Mouse (Mus musculus): ENCODE results near the gene Ift46. TPM values are rescaled to one million over a fixed set of nuclear protein-coding genes. Genes with fewer than 3 reads are reported as not detected.

The Ift46 gene
- polyA plus RNA-seq (2014; fragmentation: Illumina TruSeq; extraction: RNeasy Lipid Tissue Mini Kit (QIAGEN cat#74804); ENCODE audit: low read depth, low replicate concordance), result 95.7 TPM

GRCm38 (mm10) chr9:44767101-44768028, at the start of gene Ift46, which contains the start of gene Arcn1:
TSS of gene Ift46 (plus strand) at chr9:44767908.
TSS of gene Arcn1 (minus strand) at chr9:44767845.

GRCm38 (mm10) chr9:44734524-44735494, 32.9 kb upstream of the Ift46 start, which contains the start of gene Phldb1:
TSS of gene Phldb1 (minus strand) at chr9:44735198.

GRCm38 (mm10) chr9:44799102-44799957, 31.6 kb downstream of the Ift46 start, which contains the start of gene Tmem25:
TSS of gene Tmem25 (minus strand) at chr9:44799307.

GRCm38 (mm10) chr9:44802808-44803450, 35.2 kb downstream of the Ift46 start, which contains the start of gene Ttc36:
TSS of gene Ttc36 (minus strand) at chr9:44803072.

Other genes with a start within 250 kb of the Ift46 start
- 13.8 TPM for gene Cxcr5, start 206.0 kb upstream of the Ift46 start, polyA plus RNA-seq (2014; fragmentation: Illumina TruSeq; extraction: RNeasy Lipid Tissue Mini Kit (QIAGEN cat#74804); ENCODE audit: low read depth, low replicate concordance)
- 68.4 TPM for gene Ddx6, start 163.0 kb upstream of the Ift46 start, polyA plus RNA-seq (2014; fragmentation: Illumina TruSeq; extraction: RNeasy Lipid Tissue Mini Kit (QIAGEN cat#74804); ENCODE audit: low read depth, low replicate concordance)
- gene Treh, start 94.7 kb upstream of the Ift46 start, polyA plus RNA-seq (2014; fragmentation: Illumina TruSeq; extraction: RNeasy Lipid Tissue Mini Kit (QIAGEN cat#74804); ENCODE audit: low read depth, low replicate concordance), result not detected
- gene Phldb1, start 32.7 kb upstream of the Ift46 start, polyA plus RNA-seq (2014; fragmentation: Illumina TruSeq; extraction: RNeasy Lipid Tissue Mini Kit (QIAGEN cat#74804); ENCODE audit: low read depth, low replicate concordance), result 0.13 TPM
- gene Arcn1, start 63 bp upstream of the Ift46 start, polyA plus RNA-seq (2014; fragmentation: Illumina TruSeq; extraction: RNeasy Lipid Tissue Mini Kit (QIAGEN cat#74804); ENCODE audit: low read depth, low replicate concordance), result 120 TPM
- gene Tmem25, start 31.4 kb downstream of the Ift46 start, polyA plus RNA-seq (2014; fragmentation: Illumina TruSeq; extraction: RNeasy Lipid Tissue Mini Kit (QIAGEN cat#74804); ENCODE audit: low read depth, low replicate concordance), result 0.15 TPM
- gene Ttc36, start 35.2 kb downstream of the Ift46 start, polyA plus RNA-seq (2014; fragmentation: Illumina TruSeq; extraction: RNeasy Lipid Tissue Mini Kit (QIAGEN cat#74804); ENCODE audit: low read depth, low replicate concordance), result not detected
- 6.7 TPM for gene Kmt2a, start 113.4 kb downstream of the Ift46 start, polyA plus RNA-seq (2014; fragmentation: Illumina TruSeq; extraction: RNeasy Lipid Tissue Mini Kit (QIAGEN cat#74804); ENCODE audit: low read depth, low replicate concordance)
- 120 TPM for gene Atp5l, start 152.8 kb downstream of the Ift46 start, polyA plus RNA-seq (2014; fragmentation: Illumina TruSeq; extraction: RNeasy Lipid Tissue Mini Kit (QIAGEN cat#74804); ENCODE audit: low read depth, low replicate concordance)
- gene Ube4a, start 197.7 kb downstream of the Ift46 start, polyA plus RNA-seq (2014; fragmentation: Illumina TruSeq; extraction: RNeasy Lipid Tissue Mini Kit (QIAGEN cat#74804); ENCODE audit: low read depth, low replicate concordance), result 46.0 TPM
- 0.28 TPM for gene Cd3g, start 212.5 kb downstream of the Ift46 start, polyA plus RNA-seq (2014; fragmentation: Illumina TruSeq; extraction: RNeasy Lipid Tissue Mini Kit (QIAGEN cat#74804); ENCODE audit: low read depth, low replicate concordance)
- gene Cd3d, start 213.9 kb downstream of the Ift46 start, polyA plus RNA-seq (2014; fragmentation: Illumina TruSeq; extraction: RNeasy Lipid Tissue Mini Kit (QIAGEN cat#74804); ENCODE audit: low read depth, low replicate concordance), result 8.4 TPM
- 0.52 TPM for gene Cd3e, start 241.7 kb downstream of the Ift46 start, polyA plus RNA-seq (2014; fragmentation: Illumina TruSeq; extraction: RNeasy Lipid Tissue Mini Kit (QIAGEN cat#74804); ENCODE audit: low read depth, low replicate concordance)